Mouse (Mus musculus) liver, embryonic 14.5 days (tissue): ENCODE data around the gene Hoxa3.

ENCODE experiments used
- CTCF ChIP-seq: IDR thresholded peaks from 2 replicates; pipeline ENCODE4 v1.5.1; 2016; ENCODE audit warnings: antibody characterized with exemption, low read depth, control low read depth
- EP300 ChIP-seq: IDR thresholded peaks from 2 replicates; pipeline ENCODE4 v1.6.1; 2016; ENCODE audit warnings: antibody characterized with exemption, low read depth

- no peak for TF ChIP-seq CTCF
- no peak for TF ChIP-seq EP300
Measured at GRCm38 (mm10) chr6:52252775-52253376, 39.7 kb upstream of the Hoxa3 start.
